Mouse (Mus musculus): ENCODE data around the gene Lrrc46. TPM values are rescaled to one million over a fixed set of nuclear protein-coding genes. Genes with fewer than 3 reads are reported as not detected.

Gene Lrrc46
- total RNA-seq, 2 experiments from 2014 or later, result 0.51 to 0.52 TPM

- TF ChIP-seq CTCF (IDR thresholded peaks at IDR 0.05), result no peak
- Histone ChIP-seq H3K27ac (no peak overlapping the region), H3K4me3 (no peak overlapping the region)
- intact Hi-C loops (cut with DNase I), result loop anchor here (5.0 kb wide), 1 partner anchor 163 kb away; no protein-coding TSS in a partner anchor
- no peak for DNase-seq (ENCODE audit: extremely low spot score in 1 of 2, low spot score in 2 of 2)
These were observed 16.2 kb downstream of the Lrrc46 start for GRCm38 (mm10) chr11:97024977-97025376.

- intact Hi-C loops (cut with DNase I), result loop anchor here (1.0 to 2.0 kb wide), 2 partner anchors 40 to 105 kb away; partner anchors contain the start of genes Cdk5rap3 and Sp2
- DNase-seq (ENCODE audit: extremely low spot score in 1 of 2, low spot score in 2 of 2), result peak; percentile 64 to 68
- TF ChIP-seq CTCF (IDR thresholded peaks at IDR 0.05), result peak; percentile 51
- Histone ChIP-seq H3K4me3 (peak overlapping the region; percentile 57), H3K27ac (no peak overlapping the region)
These were observed 19.2 kb downstream of the Lrrc46 start for GRCm38 (mm10) chr11:97021873-97022484.

GRCm38 (mm10) chr11:97021121-97021765 lies 20.0 kb downstream of the Lrrc46 start:
- no peak overlapping the region for H3K4me3 ChIP-seq
- TF ChIP-seq CTCF (IDR thresholded peaks at IDR 0.05), result no peak
- no peak overlapping the region for H3K27ac ChIP-seq
- DNase-seq (ENCODE audit: extremely low spot score in 1 of 2, low spot score in 2 of 2), result no peak
- intact Hi-C loops (cut with DNase I), result no loop called here

- H3K27ac ChIP-seq, result no peak overlapping the region
- no peak for TF ChIP-seq CTCF (IDR thresholded peaks at IDR 0.05)
- DNase-seq (ENCODE audit: extremely low spot score in 1 of 2, low spot score in 2 of 2), result no peak
- H3K4me3 ChIP-seq, result no peak overlapping the region
- intact Hi-C loops (cut with DNase I), result no loop called here
These were observed 21.9 kb downstream of the Lrrc46 start for GRCm38 (mm10) chr11:97019345-97019708.

- H3K4me3 ChIP-seq, result no peak overlapping the region
These were observed 22.4 kb downstream of the Lrrc46 start for GRCm38 (mm10) chr11:97018583-97019344.

GRCm38 (mm10) chr11:97017696-97018582 lies 23.3 kb downstream of the Lrrc46 start:
- intact Hi-C loops (cut with DNase I), result no loop called here
- TF ChIP-seq CTCF (IDR thresholded peaks at IDR 0.05), result no peak
- no peak for DNase-seq (ENCODE audit: extremely low spot score in 1 of 2, low spot score in 2 of 2)
- Histone ChIP-seq H3K4me3 (no peak overlapping the region), H3K27ac (no peak overlapping the region)

More at GRCm38 (mm10) chr11:97018583-97019344, 22.4 kb downstream of the Lrrc46 start:
- no peak for DNase-seq (ENCODE audit: extremely low spot score in 1 of 2, low spot score in 2 of 2)
- H3K27ac ChIP-seq, result no peak overlapping the region
- no peak for TF ChIP-seq CTCF (IDR thresholded peaks at IDR 0.05)
- intact Hi-C loops (cut with DNase I), result no loop called here

- Histone ChIP-seq H3K4me3 (no peak within 1 kb of the TSS), H3K27ac (no peak within 1 kb of the TSS)
- intact Hi-C loops (cut with DNase I), result no loop called here
- TF ChIP-seq CTCF (IDR thresholded peaks at IDR 0.05), result no peak
- no peak for DNase-seq (ENCODE audit: extremely low spot score in 1 of 2, low spot score in 2 of 2)
These were observed 28.0 kb downstream of the Lrrc46 start, which contains the start of gene Sp6 for GRCm38 (mm10) chr11:97013121-97013670. TSS of gene Sp6 (plus strand) at chr11:97013394.

- intact Hi-C loops (cut with DNase I), result no loop called here
- DNase-seq (ENCODE audit: extremely low spot score in 1 of 2, low spot score in 2 of 2), result no peak
- Histone ChIP-seq H3K4me3 (no peak overlapping the region), H3K27ac (no peak overlapping the region)
- TF ChIP-seq CTCF (IDR thresholded peaks at IDR 0.05), result no peak
These were observed 31.9 kb downstream of the Lrrc46 start for GRCm38 (mm10) chr11:97009198-97009790.

- no peak for TF ChIP-seq CTCF (IDR thresholded peaks at IDR 0.05)
- Histone ChIP-seq H3K27ac (no peak overlapping the region), H3K4me3 (no peak overlapping the region)
- DNase-seq (ENCODE audit: extremely low spot score in 1 of 2, low spot score in 2 of 2), result no peak
- intact Hi-C loops (cut with DNase I), result no loop called here
These were observed 34.0 kb downstream of the Lrrc46 start for GRCm38 (mm10) chr11:97007093-97007794.

- DNase-seq (ENCODE audit: extremely low spot score in 1 of 2, low spot score in 2 of 2), result no peak
- intact Hi-C loops (cut with DNase I), result no loop called here
- Histone ChIP-seq H3K4me3 (no peak overlapping the region), H3K27ac (no peak overlapping the region)
- TF ChIP-seq CTCF (IDR thresholded peaks at IDR 0.05), result no peak
These were observed 38.0 kb downstream of the Lrrc46 start for GRCm38 (mm10) chr11:97003170-97003569.
